Mouse (Mus musculus) midbrain, embryonic 14.5 days (tissue): ENCODE data around the gene Zbtb48. TPM values are rescaled to one million over a fixed set of nuclear protein-coding genes. Genes with fewer than 3 reads are reported as not detected.
"Not testable (repeated sequence)": the region's sequence is repeated elsewhere in the genome, so short reads cannot be mapped to it uniquely, and the experiment has no call there.

Experiments used
- ATAC-seq: fragments of 200-750 bp; cut with Nextera tagmentation; 2 replicates; pipeline ENCODE4 v1.8.0; 2017; ENCODE audit warnings: moderate number of reproducible peaks, moderate library complexity; ENCODE audit not compliant: low FRiP score, low TSS enrichment
- DNase-seq: peaks from one replicate; pipeline ENCODE4 v3.0.0-alpha.2; 2015
- H3K27ac ChIP-seq: fragments of 300-500 bp; sonication (generic); replicated peaks from 2 replicates; pipeline ENCODE4 v1.5.1; 2014; ENCODE audit warnings: mild to moderate bottlenecking, low read depth, low read length, moderate library complexity
- H3K27me3 ChIP-seq: fragments of 300-500 bp; sonication (generic); 2 replicates; pipeline ENCODE4 v1.6.1; 2014; ENCODE audit warnings: low read length, control low read depth, mixed read lengths; ENCODE audit not compliant: control insufficient read depth, insufficient read depth
- H3K36me3 ChIP-seq: fragments of 300-500 bp; sonication (generic); 2 replicates; pipeline ENCODE4 v1.6.1; 2014; ENCODE audit warnings: low read length, control low read depth; ENCODE audit not compliant: control insufficient read depth, insufficient read depth
- H3K4me1 ChIP-seq: fragments of 300-500 bp; sonication (generic); 2 replicates; pipeline ENCODE4 v1.6.1; 2014; ENCODE audit warnings: mild to moderate bottlenecking, antibody characterized with exemption, low read length, control low read depth; ENCODE audit not compliant: control insufficient read depth, insufficient read depth
- H3K4me2 ChIP-seq: fragments of 300-500 bp; sonication (generic); 2 replicates; pipeline ENCODE4 v1.6.1; 2014; ENCODE audit warnings: mild to moderate bottlenecking, low read length, moderate library complexity
- H3K4me3 ChIP-seq: fragments of 300-500 bp; sonication (generic); replicated peaks from 2 replicates; pipeline ENCODE4 v1.5.1; 2014; ENCODE audit warnings: low read depth, low read length
- H3K9ac ChIP-seq: fragments of 300-500 bp; sonication (generic); replicated peaks from 2 replicates; pipeline ENCODE4 v1.6.1; 2014; ENCODE audit warnings: mild to moderate bottlenecking, low read length, moderate library complexity
- H3K9me3 ChIP-seq: fragments of 300-500 bp; sonication (generic); 2 replicates; pipeline ENCODE4 v1.6.1; 2016; ENCODE audit warnings: low read length, control low read depth, mixed read lengths; ENCODE audit not compliant: control insufficient read depth
- WGBS: fragments of 180-500 bp; shearing (Covaris S2); extraction: QIAGEN DNeasy Blood & Tissue Kit; methylation state at CpG from one replicate; pipeline ENCODE4 v1.1.7; 2014; 5-methylcytosine and 5-hydroxymethylcytosine counted together
- polyA plus RNA-seq: library from polyadenylated mRNA; unstranded; fragments of >200 nt; fragmentation: Nextera tagmentation; extraction: Ambion mirVana; gene quantifications from 2 replicates; pipeline ENCODE4 v1.2.1, GENCODE M21; 2014

Zbtb48 gene
- polyA plus RNA-seq, 1 experiment from 2014 or later: 19.7 TPM

GRCm38 (mm10) chr4:152038225-152038984, 10.9 kb upstream of the Zbtb48 start, which contains the start of gene Tas1r1:
Tas1r1 (minus strand) TSS chr4:152038568.
- Histone ChIP-seq H3K27me3 (no peaks in the 10 kb centered on the region), H3K9ac (peak within 1 kb of the TSS; percentile 84), H3K4me3 (peak within 1 kb of the TSS; percentile 99), H3K4me1 (peaks cover 8% of the 10 kb centered on the region), H3K4me2 (peak within 1 kb of the TSS; percentile 72), H3K9me3 (no peaks in the 10 kb centered on the region), H3K36me3 (peaks cover 23% of the 10 kb centered on the region), H3K27ac (0 out of 2 replicates have a peak within 1 kb of the TSS, but pooled peaks have one; percentile 41)
- no peak for ATAC-seq
- 49% methylated on average over 10 of the region's 10 CpGs for WGBS
- DNase-seq: no peak

- not testable (repeated sequence) for H3K27me3 ChIP-seq, H3K36me3 ChIP-seq, H3K27ac ChIP-seq, H3K4me1 ChIP-seq, H3K9ac ChIP-seq, DNase-seq, H3K4me3 ChIP-seq, H3K4me2 ChIP-seq, H3K9me3 ChIP-seq, ATAC-seq
- 92% methylated on average over 6 of the region's 6 CpGs for WGBS
These were observed 9.0 kb upstream of the Zbtb48 start for GRCm38 (mm10) chr4:152036464-152036863.

- Histone ChIP-seq H3K4me3 (no peak overlapping the region), H3K27me3 (no peaks in the 10 kb centered on the region), H3K9me3 (no peaks in the 10 kb centered on the region), H3K4me2 (no peak overlapping the region), H3K4me1 (peaks cover 10% of the 10 kb centered on the region), H3K27ac (no peak overlapping the region), H3K36me3 (no peaks in the 10 kb centered on the region), H3K9ac (no peak overlapping the region)
- 91% methylated on average over 13 of the region's 13 CpGs for WGBS
- DNase-seq: no peak
- no peak for ATAC-seq
These were observed 5.5 kb upstream of the Zbtb48 start for GRCm38 (mm10) chr4:152032922-152033321.

- H3K27ac ChIP-seq: no peak overlapping the region
- no peak overlapping the region for H3K9ac ChIP-seq
- 0 out of 2 replicates have a peak overlapping the region, but pooled peaks have one; percentile 8 for H3K4me2 ChIP-seq
These were observed 2.5 kb upstream of the Zbtb48 start for GRCm38 (mm10) chr4:152029997-152030396.

GRCm38 (mm10) chr4:152029087-152029486, 1.6 kb upstream of the Zbtb48 start:
- Histone ChIP-seq H3K27ac (no peak overlapping the region), H3K9me3 (no peaks in the 10 kb centered on the region), H3K4me1 (peaks cover 29% of the 10 kb centered on the region), H3K27me3 (no peaks in the 10 kb centered on the region), H3K9ac (no peak overlapping the region), H3K4me3 (no peak overlapping the region), H3K4me2 (no peak overlapping the region), H3K36me3 (no peaks in the 10 kb centered on the region)
- no peak for ATAC-seq
- WGBS: 34% methylated on average over 5 of the region's 5 CpGs
- no peak for DNase-seq

More at GRCm38 (mm10) chr4:152029997-152030396, 2.5 kb upstream of the Zbtb48 start:
- H3K4me3 ChIP-seq: no peak overlapping the region
- peaks cover 29% of the 10 kb centered on the region for H3K4me1 ChIP-seq
- ATAC-seq (no peak), DNase-seq (peak; percentile 57)
- no peaks in the 10 kb centered on the region for H3K27me3 ChIP-seq
- H3K9me3 ChIP-seq: no peaks in the 10 kb centered on the region
- WGBS: 69% methylated on average over 4 of the region's 4 CpGs
- H3K36me3 ChIP-seq: no peaks in the 10 kb centered on the region

- ATAC-seq: no peak
- Histone ChIP-seq H3K4me1 (peaks cover 29% of the 10 kb centered on the region), H3K36me3 (peaks cover 4% of the 10 kb centered on the region), H3K27me3 (no peaks in the 10 kb centered on the region), H3K9me3 (no peaks in the 10 kb centered on the region), H3K4me2 (peak overlapping the region; percentile 96), H3K9ac (peak overlapping the region; percentile 60), H3K27ac (no peak overlapping the region), H3K4me3 (peak overlapping the region; percentile 60)
- 66% methylated on average over 15 of the region's 15 CpGs for WGBS
- DNase-seq: no peak
These were observed 985 bp upstream of the Zbtb48 start for GRCm38 (mm10) chr4:152028456-152028855.

GRCm38 (mm10) chr4:152026751-152027508, 541 bp downstream of the Zbtb48 start:
- Histone ChIP-seq H3K9ac (peak overlapping the region; percentile 69), H3K4me2 (peak overlapping the region; percentile 96), H3K9me3 (no peaks in the 10 kb centered on the region), H3K27ac (peak overlapping the region; percentile 55), H3K4me1 (peaks cover 29% of the 10 kb centered on the region), H3K36me3 (peaks cover 19% of the 10 kb centered on the region), H3K4me3 (peak overlapping the region; percentile 60), H3K27me3 (no peaks in the 10 kb centered on the region)
- WGBS: 2% methylated on average over 41 of the region's 41 CpGs
- DNase-seq (no peak), ATAC-seq (peak; percentile 53)

GRCm38 (mm10) chr4:152024525-152024924, 2.9 kb downstream of the Zbtb48 start:
- Histone ChIP-seq H3K27ac (no peak overlapping the region), H3K27me3 (no peaks in the 10 kb centered on the region), H3K9ac (no peak overlapping the region), H3K9me3 (no peaks in the 10 kb centered on the region), H3K4me2 (no peak overlapping the region), H3K4me3 (no peak overlapping the region), H3K4me1 (peaks cover 29% of the 10 kb centered on the region), H3K36me3 (peaks cover 42% of the 10 kb centered on the region)
- no peak for DNase-seq
- no peak for ATAC-seq
- 93% methylated on average over 11 of the region's 11 CpGs for WGBS
